Mouse (Mus musculus) forelimb bud, embryonic 11.5 days (tissue): ENCODE measurements around the gene Mrtfa.
A peak's percentile ranks its signal among the peaks of the same experiment; 100 is the strongest.

Experiments
- DNase-seq: peaks from one replicate; pipeline ENCODE4 v3.0.0-alpha.2; 2012; ENCODE audit warnings: low read depth, low spot score

Gene Mrtfa

GRCm38 (mm10) chr15:81197197-81197596 lies 6.6 kb upstream of the Mrtfa start:
- DNase-seq, result no peak

- no peak for DNase-seq
Observed at GRCm38 (mm10) chr15:81195447-81195846, 4.9 kb upstream of the Mrtfa start.

GRCm38 (mm10) chr15:81194791-81195190 lies 4.2 kb upstream of the Mrtfa start:
- DNase-seq, result no peak

- no peak for DNase-seq
Observed at GRCm38 (mm10) chr15:81192858-81193257, 2.3 kb upstream of the Mrtfa start.

- DNase-seq, result no peak
Observed at GRCm38 (mm10) chr15:81192316-81192715, 1.8 kb upstream of the Mrtfa start.

- no peak for DNase-seq
Observed at GRCm38 (mm10) chr15:81191303-81191702, 746 bp upstream of the Mrtfa start.

- DNase-seq, result peak; percentile 16
Observed at GRCm38 (mm10) chr15:81190011-81190629, 437 bp downstream of the Mrtfa start.

- DNase-seq, result no peak
Observed at GRCm38 (mm10) chr15:81189061-81189460, 1.5 kb downstream of the Mrtfa start.

GRCm38 (mm10) chr15:81184913-81185312 lies 5.6 kb downstream of the Mrtfa start:
- no peak for DNase-seq

- DNase-seq, result no peak
Observed at GRCm38 (mm10) chr15:81181233-81181632, 9.3 kb downstream of the Mrtfa start.

GRCm38 (mm10) chr15:81179523-81179922 lies 11.0 kb downstream of the Mrtfa start:
- no peak for DNase-seq

GRCm38 (mm10) chr15:81178703-81179102 lies 11.9 kb downstream of the Mrtfa start:
- DNase-seq, result no peak

- no peak for DNase-seq
Observed at GRCm38 (mm10) chr15:81177860-81178259, 12.7 kb downstream of the Mrtfa start.

GRCm38 (mm10) chr15:81175633-81176032 lies 14.9 kb downstream of the Mrtfa start:
- DNase-seq, result no peak

- no peak for DNase-seq
Observed at GRCm38 (mm10) chr15:81172259-81172658, 18.3 kb downstream of the Mrtfa start.

GRCm38 (mm10) chr15:81168735-81169134 lies 21.8 kb downstream of the Mrtfa start:
- DNase-seq, result no peak

GRCm38 (mm10) chr15:81167831-81168230 lies 22.7 kb downstream of the Mrtfa start:
- DNase-seq, result no peak

GRCm38 (mm10) chr15:81166291-81166690 lies 24.3 kb downstream of the Mrtfa start:
- no peak for DNase-seq

- DNase-seq, result no peak
Observed at GRCm38 (mm10) chr15:81164560-81165310, 25.8 kb downstream of the Mrtfa start.

GRCm38 (mm10) chr15:81161571-81161970 lies 29.0 kb downstream of the Mrtfa start:
- no peak for DNase-seq

GRCm38 (mm10) chr15:81160677-81161076 lies 29.9 kb downstream of the Mrtfa start:
- no peak for DNase-seq

GRCm38 (mm10) chr15:81159212-81159611 lies 31.3 kb downstream of the Mrtfa start:
- DNase-seq, result no peak

- DNase-seq, result no peak
Observed at GRCm38 (mm10) chr15:81158517-81159120, 31.9 kb downstream of the Mrtfa start.
